Mouse (Mus musculus) forebrain, embryonic 13.5 days (tissue): ENCODE measurements around the gene Cdc42ep2. TPM values are rescaled to one million over a fixed set of nuclear protein-coding genes. Genes with fewer than 3 reads are reported as not detected.
A peak's percentile ranks its signal among the peaks of the same experiment; 100 is the strongest.

Source experiments
- ATAC-seq: fragments of 200-750 bp; cut with Nextera tagmentation; 2 replicates; pipeline ENCODE4 v1.8.0; 2017
- H3K27ac ChIP-seq: fragments of 300-500 bp; sonication (generic); 2 replicates; pipeline ENCODE4 v1.5.1; 2015; ENCODE audit warnings: inconsistent platforms, mild to moderate bottlenecking, moderate library complexity
- H3K27me3 ChIP-seq: fragments of 300-500 bp; sonication (generic); 2 replicates; pipeline ENCODE4 v1.6.1; 2015; ENCODE audit warnings: mild to moderate bottlenecking, inconsistent platforms
- H3K36me3 ChIP-seq: fragments of 300-500 bp; sonication (generic); 2 replicates; pipeline ENCODE4 v1.6.1; 2015; ENCODE audit warnings: mild to moderate bottlenecking, inconsistent platforms; ENCODE audit not compliant: poor library complexity, severe bottlenecking
- H3K4me1 ChIP-seq: fragments of 300-500 bp; sonication (generic); 2 replicates; pipeline ENCODE4 v1.6.1; 2015; ENCODE audit warnings: inconsistent platforms
- H3K4me2 ChIP-seq: fragments of 300-500 bp; sonication (generic); 2 replicates; pipeline ENCODE4 v1.6.1; 2015; ENCODE audit warnings: inconsistent platforms, mild to moderate bottlenecking, moderate library complexity
- H3K4me3 ChIP-seq: fragments of 300-500 bp; sonication (generic); 2 replicates; pipeline ENCODE4 v1.5.1; 2015; ENCODE audit warnings: mild to moderate bottlenecking, inconsistent platforms
- H3K9ac ChIP-seq: fragments of 300-500 bp; sonication (generic); 2 replicates; pipeline ENCODE4 v1.6.1; 2015; ENCODE audit warnings: mild to moderate bottlenecking, inconsistent platforms
- H3K9me3 ChIP-seq: fragments of 300-500 bp; sonication (generic); replicated peaks from 2 replicates; pipeline ENCODE4 v1.6.1; 2016; ENCODE audit warnings: inconsistent platforms
- WGBS: fragments of 180-500 bp; shearing (Covaris S2); methylation state at CpG from one replicate; pipeline ENCODE4 v1.1.7; 2015; 5-methylcytosine and 5-hydroxymethylcytosine counted together
- polyA plus RNA-seq: library from polyadenylated mRNA; unstranded; fragments of >200 nt; fragmentation: Nextera tagmentation; extraction: Ambion mirVana; gene quantifications from 2 replicates; pipeline ENCODE4 v1.2.1, GENCODE M21; 2015

Gene Cdc42ep2
- polyA plus RNA-seq, 1 experiment from 2014 or later: 4.2 TPM

- peak overlapping the region; percentile 95 for H3K4me2 ChIP-seq
- peaks cover 10% of the 10 kb centered on the region for H3K27me3 ChIP-seq
- peak overlapping the region; percentile 54 for H3K4me3 ChIP-seq
- WGBS: under 1% methylated on average over 38 of the region's 38 CpGs
- H3K9ac ChIP-seq: peak overlapping the region; percentile 71
- H3K4me1 ChIP-seq: peaks cover 28% of the 10 kb centered on the region
- peak; percentile 87 for ATAC-seq
- H3K36me3 ChIP-seq: no peaks in the 10 kb centered on the region
- no peaks in the 10 kb centered on the region for H3K9me3 ChIP-seq
- H3K27ac ChIP-seq: peak overlapping the region; percentile 52; the same call in 1 of the 2 replicates
Measured at GRCm38 (mm10) chr19:5923990-5924712, 465 bp downstream of the Cdc42ep2 start.

- no peak overlapping the region for H3K4me3 ChIP-seq
- no peak overlapping the region for H3K27ac ChIP-seq
- peaks cover 10% of the 10 kb centered on the region for H3K27me3 ChIP-seq
- H3K36me3 ChIP-seq: no peaks in the 10 kb centered on the region
- no peak for ATAC-seq
- 94% methylated on average over 3 of the region's 3 CpGs for WGBS
- no peak overlapping the region for H3K9ac ChIP-seq
- H3K4me1 ChIP-seq: peaks cover 28% of the 10 kb centered on the region
- no peaks in the 10 kb centered on the region for H3K9me3 ChIP-seq
- no peak overlapping the region for H3K4me2 ChIP-seq
Measured at GRCm38 (mm10) chr19:5922963-5923362, 1.7 kb downstream of the Cdc42ep2 start.

- H3K9me3 ChIP-seq: no peaks in the 10 kb centered on the region
- H3K27me3 ChIP-seq: peaks cover 10% of the 10 kb centered on the region
- H3K4me1 ChIP-seq: peaks cover 28% of the 10 kb centered on the region
- no peak for ATAC-seq
- H3K4me3 ChIP-seq: no peak overlapping the region
- no peak overlapping the region; the same call in 1 of the 2 replicates for H3K9ac ChIP-seq
- 0 out of 2 replicates have a peak, but pooled peaks cover 3% of the 10 kb centered on the region for H3K36me3 ChIP-seq
- no peak overlapping the region for H3K27ac ChIP-seq
- 84% methylated on average over 15 of the region's 15 CpGs for WGBS
- no peak overlapping the region; the same call in 1 of the 2 replicates for H3K4me2 ChIP-seq
Measured at GRCm38 (mm10) chr19:5922119-5922942, 2.3 kb downstream of the Cdc42ep2 start.

- Histone ChIP-seq H3K36me3 (0 out of 2 replicates have a peak, but pooled peaks cover 10% of the 10 kb centered on the region), H3K9ac (peak overlapping the region; percentile 58), H3K27ac (no peak overlapping the region), H3K4me2 (peak overlapping the region; percentile 24), H3K27me3 (peaks cover 10% of the 10 kb centered on the region), H3K9me3 (no peaks in the 10 kb centered on the region), H3K4me1 (peaks cover 24% of the 10 kb centered on the region), H3K4me3 (no peak overlapping the region)
- 20% methylated on average over 9 of the region's 9 CpGs for WGBS
- ATAC-seq: no peak
Measured at GRCm38 (mm10) chr19:5921715-5922114, 2.9 kb downstream of the Cdc42ep2 start.

- Histone ChIP-seq H3K27me3 (no peaks in the 10 kb centered on the region), H3K9me3 (no peaks in the 10 kb centered on the region), H3K4me2 (peak within 1 kb of the TSS; percentile 90), H3K9ac (peak within 1 kb of the TSS; percentile 93), H3K27ac (peak within 1 kb of the TSS; percentile 81), H3K4me1 (peaks cover 36% of the 10 kb centered on the region), H3K36me3 (0 out of 2 replicates have a peak, but pooled peaks cover 10% of the 10 kb centered on the region), H3K4me3 (peak within 1 kb of the TSS; percentile 99)
- WGBS: 22% methylated on average over 13 of the region's 13 CpGs
- ATAC-seq: no peak; the same call in none of the 2 replicates
Measured at GRCm38 (mm10) chr19:5913007-5913719, 11.5 kb downstream of the Cdc42ep2 start, which contains the start of gene Dpf2. Gene Dpf2 (minus strand): TSS chr19:5913010.

GRCm38 (mm10) chr19:5912103-5913006, 12.3 kb downstream of the Cdc42ep2 start:
- Histone ChIP-seq H3K4me1 (peaks cover 36% of the 10 kb centered on the region), H3K9ac (peak overlapping the region; percentile 93), H3K36me3 (peaks cover 8% of the 10 kb centered on the region; the same call in 1 of the 2 replicates), H3K27ac (peak overlapping the region; percentile 81), H3K27me3 (no peaks in the 10 kb centered on the region), H3K4me2 (peak overlapping the region; percentile 90), H3K9me3 (no peaks in the 10 kb centered on the region), H3K4me3 (peak overlapping the region; percentile 99)
- peak; percentile 93 for ATAC-seq
- under 1% methylated on average over 59 of the region's 59 CpGs for WGBS

GRCm38 (mm10) chr19:5911430-5912102, 13.1 kb downstream of the Cdc42ep2 start:
- no peak for ATAC-seq

GRCm38 (mm10) chr19:5910221-5910620, 14.4 kb downstream of the Cdc42ep2 start:
- ATAC-seq: no peak
- H3K4me3 ChIP-seq: peak overlapping the region; percentile 99
- peak overlapping the region; percentile 58 for H3K9ac ChIP-seq
- H3K4me2 ChIP-seq: peak overlapping the region; percentile 90
- peaks cover 23% of the 10 kb centered on the region for H3K36me3 ChIP-seq
- peaks cover 36% of the 10 kb centered on the region for H3K4me1 ChIP-seq
- H3K27me3 ChIP-seq: no peaks in the 10 kb centered on the region
- WGBS: 48% methylated on average over 6 of the region's 6 CpGs
- H3K27ac ChIP-seq: peak overlapping the region; percentile 65
- H3K9me3 ChIP-seq: no peaks in the 10 kb centered on the region

More at GRCm38 (mm10) chr19:5911430-5912102, 13.1 kb downstream of the Cdc42ep2 start:
- Histone ChIP-seq H3K9ac (peak overlapping the region; percentile 93), H3K4me2 (peak overlapping the region; percentile 90), H3K4me3 (peak overlapping the region; percentile 99), H3K4me1 (peaks cover 36% of the 10 kb centered on the region), H3K27ac (peak overlapping the region; percentile 81), H3K36me3 (peaks cover 10% of the 10 kb centered on the region), H3K9me3 (no peaks in the 10 kb centered on the region), H3K27me3 (no peaks in the 10 kb centered on the region)
- WGBS: 4% methylated on average over 14 of the region's 14 CpGs

- ATAC-seq: no peak
- Histone ChIP-seq H3K27me3 (no peaks in the 10 kb centered on the region), H3K9ac (no peak overlapping the region), H3K36me3 (peaks cover 52% of the 10 kb centered on the region), H3K9me3 (no peaks in the 10 kb centered on the region), H3K27ac (no peak overlapping the region), H3K4me2 (no peak overlapping the region), H3K4me1 (peaks cover 29% of the 10 kb centered on the region), H3K4me3 (no peak overlapping the region)
- WGBS: 92% methylated on average over 3 of the region's 3 CpGs
Measured at GRCm38 (mm10) chr19:5907275-5907674, 17.3 kb downstream of the Cdc42ep2 start.

GRCm38 (mm10) chr19:5894002-5894678, 30.5 kb downstream of the Cdc42ep2 start, which contains the start of gene Tigd3:
Gene Tigd3 (minus strand): TSS chr19:5894149.
- Histone ChIP-seq H3K9ac (peak within 1 kb of the TSS; percentile 88), H3K36me3 (peaks cover 46% of the 10 kb centered on the region), H3K4me3 (peak within 1 kb of the TSS; percentile 64), H3K4me1 (peaks cover 37% of the 10 kb centered on the region), H3K27ac (peak within 1 kb of the TSS; percentile 57), H3K4me2 (peak within 1 kb of the TSS; percentile 77), H3K9me3 (no peaks in the 10 kb centered on the region), H3K27me3 (no peaks in the 10 kb centered on the region)
- ATAC-seq: peak; percentile 97
- 5% methylated on average over 36 of the region's 36 CpGs for WGBS
